Mouse (Mus musculus) lung, postnatal 0 days (tissue): ENCODE data around the gene Usp49. TPM values are rescaled to one million over a fixed set of nuclear protein-coding genes. Genes with fewer than 3 reads are reported as not detected.
A peak's percentile ranks its signal among the peaks of the same experiment; 100 is the strongest.

Experiments used
- ATAC-seq: fragments of 200-750 bp; cut with Nextera tagmentation; 2 replicates; pipeline ENCODE4 v1.8.0; 2017; ENCODE audit warnings: moderate library complexity
- DNase-seq: peaks from one replicate; pipeline ENCODE4 v3.0.0-alpha.2; 2016; ENCODE audit warnings: low spot score
- H3K27ac ChIP-seq: fragments of 300-500 bp; sonication (generic); 2 replicates; pipeline ENCODE4 v1.5.1; 2014; ENCODE audit warnings: antibody characterized with exemption, mild to moderate bottlenecking, low read length, mixed read lengths
- H3K27me3 ChIP-seq: fragments of 300-500 bp; sonication (generic); replicated peaks from 2 replicates; pipeline ENCODE4 v1.6.1; 2014; ENCODE audit warnings: low read length, mixed read lengths; ENCODE audit not compliant: insufficient read depth
- H3K36me3 ChIP-seq: fragments of 300-500 bp; sonication (generic); 2 replicates; pipeline ENCODE4 v1.6.1; 2014; ENCODE audit warnings: low read length, mixed read lengths; ENCODE audit not compliant: insufficient read depth
- H3K4me1 ChIP-seq: fragments of 300-500 bp; sonication (generic); 2 replicates; pipeline ENCODE4 v1.6.1; 2014; ENCODE audit warnings: antibody characterized with exemption, low read depth, low read length, mixed read lengths; ENCODE audit not compliant: insufficient read depth
- H3K4me2 ChIP-seq: fragments of 300-500 bp; sonication (generic); replicated peaks from 2 replicates; pipeline ENCODE4 v1.6.1; 2014; ENCODE audit warnings: low read depth, mild to moderate bottlenecking, low read length, moderate library complexity, mixed read lengths
- H3K4me3 ChIP-seq: fragments of 300-500 bp; sonication (generic); 2 replicates; pipeline ENCODE4 v1.5.1; 2014; ENCODE audit warnings: low read depth, low read length
- H3K9ac ChIP-seq: fragments of 300-500 bp; sonication (generic); replicated peaks from 2 replicates; pipeline ENCODE4 v1.6.1; 2014; ENCODE audit warnings: low read depth, mild to moderate bottlenecking
- H3K9me3 ChIP-seq: fragments of 300-500 bp; sonication (generic); 2 replicates; pipeline ENCODE4 v1.6.1; 2016; ENCODE audit warnings: low read length, mixed read lengths
- CTCF ChIP-seq: IDR thresholded peaks from 2 replicates; pipeline ENCODE4 v1.5.1; 2016; ENCODE audit warnings: antibody characterized with exemption, mild to moderate bottlenecking
- EP300 ChIP-seq: IDR thresholded peaks from 2 replicates; pipeline ENCODE4 v1.6.1; 2016; ENCODE audit warnings: antibody characterized with exemption, mild to moderate bottlenecking, control low read depth
- WGBS: fragments of 180-500 bp; shearing (Covaris S2); extraction: QIAGEN DNeasy Blood & Tissue Kit; methylation state at CpG from one replicate; pipeline ENCODE4 v1.1.7; 2014; 5-methylcytosine and 5-hydroxymethylcytosine counted together
- polyA plus RNA-seq: library from polyadenylated mRNA; unstranded; fragments of >200 nt; fragmentation: Nextera tagmentation; extraction: Ambion mirVana; gene quantifications from 2 replicates; pipeline ENCODE4 v1.2.1, GENCODE M21; 2015

The Usp49 gene
- polyA plus RNA-seq, 1 experiment from 2014 or later = 3.3 TPM

- Histone ChIP-seq H3K27me3 (no peaks in the 10 kb centered on the region), H3K27ac (no peak overlapping the region), H3K4me3 (no peak overlapping the region), H3K36me3 (no peaks in the 10 kb centered on the region), H3K4me2 (no peak overlapping the region), H3K4me1 (no peaks in the 10 kb centered on the region), H3K9me3 (no peaks in the 10 kb centered on the region), H3K9ac (no peak overlapping the region)
- 66% methylated on average over 5 of the region's 5 CpGs for WGBS
- no peak for ATAC-seq
- no peak for DNase-seq
- TF ChIP-seq CTCF = no peak
- TF ChIP-seq EP300 = no peak
These were observed 25.2 kb downstream of the Usp49 start for GRCm38 (mm10) chr17:47655697-47656096.

GRCm38 (mm10) chr17:47657901-47658300 is 27.4 kb downstream of the Usp49 start:
- no peak for ATAC-seq
- DNase-seq = no peak
- WGBS = 76% methylated on average over 4 of the region's 4 CpGs
- Histone ChIP-seq H3K9me3 (no peaks in the 10 kb centered on the region), H3K27ac (no peak overlapping the region), H3K4me1 (no peaks in the 10 kb centered on the region), H3K27me3 (no peaks in the 10 kb centered on the region), H3K9ac (no peak overlapping the region), H3K36me3 (no peaks in the 10 kb centered on the region), H3K4me3 (no peak overlapping the region), H3K4me2 (no peak overlapping the region)
- TF ChIP-seq EP300 = no peak
- peak; percentile 21 for TF ChIP-seq CTCF

- H3K4me2 ChIP-seq = no peak overlapping the region
These were observed 28.3 kb downstream of the Usp49 start for GRCm38 (mm10) chr17:47658741-47659243.

GRCm38 (mm10) chr17:47663009-47663713 is 32.7 kb downstream of the Usp49 start:
- Histone ChIP-seq H3K4me2 (no peak overlapping the region), H3K4me3 (no peak overlapping the region), H3K9me3 (no peaks in the 10 kb centered on the region), H3K27me3 (no peaks in the 10 kb centered on the region), H3K27ac (no peak overlapping the region), H3K4me1 (no peaks in the 10 kb centered on the region), H3K9ac (no peak overlapping the region), H3K36me3 (no peaks in the 10 kb centered on the region)
- 62% methylated on average over 9 of the region's 9 CpGs for WGBS
- DNase-seq (no peak), ATAC-seq (no peak)
- TF ChIP-seq CTCF = no peak
- no peak for TF ChIP-seq EP300

More at GRCm38 (mm10) chr17:47658741-47659243, 28.3 kb downstream of the Usp49 start:
- Histone ChIP-seq H3K9me3 (no peaks in the 10 kb centered on the region), H3K27ac (no peak overlapping the region), H3K9ac (no peak overlapping the region), H3K27me3 (no peaks in the 10 kb centered on the region), H3K36me3 (no peaks in the 10 kb centered on the region), H3K4me1 (no peaks in the 10 kb centered on the region), H3K4me3 (no peak overlapping the region)
- WGBS = 73% methylated on average over 3 of the region's 3 CpGs
- TF ChIP-seq EP300 (no peak), CTCF (no peak)
- DNase-seq = no peak
- no peak for ATAC-seq

- H3K4me3 ChIP-seq = no peak overlapping the region
- ATAC-seq (peak; percentile 83), DNase-seq (peak; percentile 87)
- TF ChIP-seq CTCF (no peak), EP300 (peak; percentile 84)
- H3K9me3 ChIP-seq = no peaks in the 10 kb centered on the region
- 0 out of 2 replicates have a peak overlapping the region, but pooled peaks have one; percentile 11 for H3K4me2 ChIP-seq
- no peak overlapping the region; the same call in 1 of the 2 replicates for H3K27ac ChIP-seq
- no peak overlapping the region for H3K9ac ChIP-seq
- WGBS = 60% methylated on average over 7 of the region's 7 CpGs
- H3K4me1 ChIP-seq = no peaks in the 10 kb centered on the region
- H3K27me3 ChIP-seq = no peaks in the 10 kb centered on the region
- no peaks in the 10 kb centered on the region for H3K36me3 ChIP-seq
These were observed 34.0 kb downstream of the Usp49 start for GRCm38 (mm10) chr17:47664474-47664873.

GRCm38 (mm10) chr17:47669166-47669565 is 38.7 kb downstream of the Usp49 start:
- WGBS = 43% methylated on average over 4 of the region's 4 CpGs

More at GRCm38 (mm10) chr17:47669166-47669565, 38.7 kb downstream of the Usp49 start:
- TF ChIP-seq CTCF = no peak
- no peak for TF ChIP-seq EP300
- DNase-seq = peak; percentile 49
- Histone ChIP-seq H3K4me1 (peaks cover 8% of the 10 kb centered on the region; the same call in 1 of the 2 replicates), H3K4me2 (no peak overlapping the region), H3K9ac (no peak overlapping the region), H3K9me3 (no peaks in the 10 kb centered on the region), H3K4me3 (no peak overlapping the region), H3K27ac (no peak overlapping the region), H3K36me3 (no peaks in the 10 kb centered on the region), H3K27me3 (no peaks in the 10 kb centered on the region)
- ATAC-seq = no peak
